19 mouse cellular contexts compared by ENCODE assay signal in the genomic region with DNA sequence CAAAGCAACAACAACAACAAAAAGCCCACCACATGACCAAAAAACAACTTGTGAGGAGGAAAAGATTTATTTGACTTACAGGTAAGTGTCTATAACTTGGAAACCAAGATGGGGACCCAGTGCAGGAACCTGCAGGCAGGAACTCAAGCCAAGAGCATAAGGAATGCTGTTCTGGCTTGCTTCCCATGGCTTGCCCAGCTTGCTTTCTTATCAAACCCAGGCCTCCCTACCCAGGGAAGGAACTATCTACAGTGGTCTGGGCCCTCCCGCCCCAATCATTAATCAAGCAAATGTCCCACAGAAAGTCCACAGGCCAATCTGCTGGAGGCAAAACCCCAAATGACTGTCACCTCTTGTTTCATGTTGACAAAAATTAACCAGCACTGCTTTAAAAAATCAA. TPM values are rescaled to one million over a fixed set of nuclear protein-coding genes. Genes with fewer than 3 reads are reported as not detected.
"Had no signal": no experiment of that assay in that cellular context is flagged by ENCODE, and none has a peak within 500 bp of the region (broad histone marks: within the 10 kb centered on the region; RNA-seq: fewer than 3 reads in every experiment).

No protein-coding gene starts in this region.

- DNase-seq: retina, postnatal 1 day; right cerebral cortex, adult 18-20 months; right cerebral cortex, postnatal 14 days; right cerebral cortex, postnatal 25 days; right cerebral cortex, postnatal 4 days; spleen, adult 18-20 months; thymus, adult 18-20 months; thymus, adult 2 months; thymus, postnatal 14 days; thymus, postnatal 25 days; thymus, postnatal 36 days; thymus, postnatal 4 days had no signal

- H3K4me3 ChIP-seq: neural tube, embryonic 12.5 days; neural tube, embryonic 13.5 days; neural tube, embryonic 15.5 days; stomach, embryonic 15.5 days had no signal

- H3K9me3 ChIP-seq: neural tube, embryonic 12.5 days; neural tube, embryonic 13.5 days; neural tube, embryonic 15.5 days; stomach, embryonic 15.5 days had no signal

- H3K27ac ChIP-seq: neural tube, embryonic 12.5 days; neural tube, embryonic 13.5 days; neural tube, embryonic 15.5 days; stomach, embryonic 15.5 days had no signal

- H3K27me3 ChIP-seq: neural tube, embryonic 12.5 days; neural tube, embryonic 13.5 days; neural tube, embryonic 15.5 days; stomach, embryonic 15.5 days had no signal

- H3K4me1 ChIP-seq: neural tube, embryonic 12.5 days; neural tube, embryonic 13.5 days; neural tube, embryonic 15.5 days; stomach, embryonic 15.5 days had no signal

- H3K4me2 ChIP-seq: neural tube, embryonic 12.5 days; neural tube, embryonic 13.5 days; neural tube, embryonic 15.5 days; stomach, embryonic 15.5 days had no signal

- H3K36me3 ChIP-seq: neural tube, embryonic 12.5 days; neural tube, embryonic 13.5 days; neural tube, embryonic 15.5 days; stomach, embryonic 15.5 days had no signal

- H3K9ac ChIP-seq: neural tube, embryonic 12.5 days; neural tube, embryonic 13.5 days; neural tube, embryonic 15.5 days; stomach, embryonic 15.5 days had no signal

RNA-seq across cellular contexts. Expression of gene Gm20537, which starts 36.1 kb away (rescaled TPM):
- total RNA-seq: neutrophil, adult 5-6 weeks had no signal
- polyA plus RNA-seq: neural tube, embryonic 13.5 days; spleen, adult 2 months; thymus, postnatal 0 days had no signal
